Mouse (Mus musculus) megakaryocyte, embryonic 14.5 days (primary cell): ENCODE measurements around the gene Gpc3.

Experiments used
- FLI1 ChIP-seq: IDR thresholded peaks from 2 replicates; pipeline ENCODE4 v1.6.1; 2012; ENCODE audit warnings: low read length, inconsistent platforms, mixed read lengths
- GATA1 ChIP-seq: IDR thresholded peaks from 3 replicates; pipeline ENCODE4 v1.6.1; 2012; ENCODE audit warnings: mixed read lengths, low read length, inconsistent platforms, borderline replicate concordance

DNA sequence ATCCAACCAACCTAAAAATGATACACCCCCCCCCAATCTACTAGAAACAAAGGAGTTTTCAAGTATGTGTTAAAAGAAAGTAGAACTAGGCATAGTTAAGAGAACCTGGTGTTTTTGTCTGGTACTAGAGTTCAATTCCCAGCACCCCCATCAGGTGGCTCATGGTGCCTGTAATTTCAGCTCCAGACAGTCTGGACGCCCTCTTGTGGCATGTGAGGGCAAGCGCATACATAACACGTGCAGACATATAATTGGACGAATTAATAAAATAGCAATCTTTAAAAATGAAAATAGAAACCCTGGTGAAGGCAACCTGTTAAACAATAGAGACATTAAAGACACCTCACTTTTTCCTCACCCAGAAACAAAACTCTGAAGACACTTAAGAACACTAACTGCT is 10.6 kb downstream of the Gpc3 start:
- TF ChIP-seq GATA1 (no peak), FLI1 (no peak)
